Mouse (Mus musculus) embryonic facial prominence, embryonic 10.5 days (tissue): Measurements from ENCODE around the gene Tbc1d22a. TPM values are rescaled to one million over a fixed set of nuclear protein-coding genes. Genes with fewer than 3 reads are reported as not detected.
"Not testable (repeated sequence)": the region's sequence is repeated elsewhere in the genome, so short reads cannot be mapped to it uniquely, and the experiment has no call there.

Experiments
- DNase-seq: peaks from one replicate; pipeline ENCODE4 v3.0.0-alpha.2; 2017; ENCODE audit warnings: low spot score
- H3K27ac ChIP-seq: fragments of 300-500 bp; sonication (generic); replicated peaks from 2 replicates; pipeline ENCODE4 v1.5.1; 2016; ENCODE audit warnings: mild to moderate bottlenecking
- H3K27me3 ChIP-seq: fragments of 300-500 bp; sonication (generic); replicated peaks from 2 replicates; pipeline ENCODE4 v1.6.1; 2016; ENCODE audit warnings: low read depth, mild to moderate bottlenecking; ENCODE audit not compliant: poor library complexity, severe bottlenecking
- H3K36me3 ChIP-seq: fragments of 300-500 bp; sonication (generic); replicated peaks from 2 replicates; pipeline ENCODE4 v1.6.1; 2016; ENCODE audit warnings: mild to moderate bottlenecking, moderate library complexity
- H3K4me1 ChIP-seq: fragments of 300-500 bp; sonication (generic); 2 replicates; pipeline ENCODE4 v1.6.1; 2016
- H3K4me3 ChIP-seq: fragments of 300-500 bp; sonication (generic); 2 replicates; pipeline ENCODE4 v1.5.1; 2016; ENCODE audit warnings: mild to moderate bottlenecking, moderate library complexity
- H3K9me3 ChIP-seq: fragments of 300-500 bp; sonication (generic); 2 replicates; pipeline ENCODE4 v1.6.1; 2016; ENCODE audit warnings: mild to moderate bottlenecking
- WGBS: fragments of 180-500 bp; shearing (Covaris S2); methylation state at CpG from one replicate; pipeline ENCODE4 v1.1.7; 2016; 5-methylcytosine and 5-hydroxymethylcytosine counted together
- polyA plus RNA-seq: library from polyadenylated mRNA; unstranded; fragments of >200 nt; fragmentation: Nextera tagmentation; extraction: Ambion mirVana; gene quantifications from 2 replicates; pipeline ENCODE4 v1.2.1, GENCODE M21; 2016

Gene Tbc1d22a
- polyA plus RNA-seq, 1 experiment from 2014 or later = 11.2 TPM

GRCm38 (mm10) chr15:86184071-86184470 is 30.2 kb upstream of the Tbc1d22a start:
- no peaks in the 10 kb centered on the region for H3K36me3 ChIP-seq
- H3K4me1 ChIP-seq = peaks cover 55% of the 10 kb centered on the region
- H3K27ac ChIP-seq = no peak overlapping the region
- H3K9me3 ChIP-seq = no peaks in the 10 kb centered on the region
- H3K27me3 ChIP-seq = peaks cover 20% of the 10 kb centered on the region
- WGBS = 66% methylated on average over 5 of the region's 5 CpGs
- DNase-seq = no peak
- peak overlapping the region; percentile 73 for H3K4me3 ChIP-seq

DNA sequence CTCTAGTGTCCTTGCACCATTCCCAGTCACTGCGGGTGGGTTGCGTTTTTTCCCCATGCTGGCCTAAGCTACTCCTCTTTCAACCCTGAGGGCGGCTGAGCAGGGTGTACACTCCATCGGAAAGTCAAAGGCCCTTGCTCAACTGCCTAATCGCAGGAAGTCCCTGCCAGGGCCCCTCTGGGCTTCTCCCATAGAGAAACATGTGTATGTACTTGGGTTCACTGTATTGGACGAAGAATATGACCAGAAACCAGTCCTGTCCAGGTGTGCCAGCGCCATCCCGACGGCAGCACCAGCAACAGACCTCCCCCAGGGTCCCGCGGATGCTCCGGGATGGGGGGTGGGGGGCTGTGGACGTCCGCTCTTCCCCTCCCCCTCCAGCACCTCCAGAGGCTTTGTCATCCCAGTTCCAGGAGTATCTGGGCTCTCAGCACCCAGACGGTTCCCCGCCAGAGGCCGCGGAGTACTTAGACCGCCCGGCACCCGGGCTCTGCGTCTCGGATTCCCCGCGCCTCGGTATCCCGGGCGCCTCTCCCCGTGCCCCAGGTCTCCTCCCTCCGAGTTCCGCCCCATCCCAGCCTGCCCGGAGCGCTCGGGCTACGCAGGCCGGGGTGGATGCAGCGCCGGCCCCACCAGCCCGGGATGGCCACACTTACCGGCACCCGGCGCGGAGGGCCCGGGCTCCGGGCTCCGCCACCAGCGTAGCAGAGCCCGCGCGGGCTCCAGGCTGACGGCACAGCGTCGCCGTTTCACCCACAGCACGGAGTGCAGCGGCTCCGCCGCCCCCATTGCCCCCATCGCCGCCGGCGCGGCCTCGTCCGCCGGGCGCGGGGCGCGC is 29.2 kb upstream of the Tbc1d22a start:
- Histone ChIP-seq H3K4me1 (peaks cover 61% of the 10 kb centered on the region), H3K9me3 (no peaks in the 10 kb centered on the region), H3K27ac (peak overlapping the region; percentile 93), H3K27me3 (peaks cover 20% of the 10 kb centered on the region), H3K4me3 (peak overlapping the region; percentile 73), H3K36me3 (no peaks in the 10 kb centered on the region)
- WGBS = under 1% methylated on average over 69 of the region's 70 CpGs
- DNase-seq = peak; percentile 75

DNA sequence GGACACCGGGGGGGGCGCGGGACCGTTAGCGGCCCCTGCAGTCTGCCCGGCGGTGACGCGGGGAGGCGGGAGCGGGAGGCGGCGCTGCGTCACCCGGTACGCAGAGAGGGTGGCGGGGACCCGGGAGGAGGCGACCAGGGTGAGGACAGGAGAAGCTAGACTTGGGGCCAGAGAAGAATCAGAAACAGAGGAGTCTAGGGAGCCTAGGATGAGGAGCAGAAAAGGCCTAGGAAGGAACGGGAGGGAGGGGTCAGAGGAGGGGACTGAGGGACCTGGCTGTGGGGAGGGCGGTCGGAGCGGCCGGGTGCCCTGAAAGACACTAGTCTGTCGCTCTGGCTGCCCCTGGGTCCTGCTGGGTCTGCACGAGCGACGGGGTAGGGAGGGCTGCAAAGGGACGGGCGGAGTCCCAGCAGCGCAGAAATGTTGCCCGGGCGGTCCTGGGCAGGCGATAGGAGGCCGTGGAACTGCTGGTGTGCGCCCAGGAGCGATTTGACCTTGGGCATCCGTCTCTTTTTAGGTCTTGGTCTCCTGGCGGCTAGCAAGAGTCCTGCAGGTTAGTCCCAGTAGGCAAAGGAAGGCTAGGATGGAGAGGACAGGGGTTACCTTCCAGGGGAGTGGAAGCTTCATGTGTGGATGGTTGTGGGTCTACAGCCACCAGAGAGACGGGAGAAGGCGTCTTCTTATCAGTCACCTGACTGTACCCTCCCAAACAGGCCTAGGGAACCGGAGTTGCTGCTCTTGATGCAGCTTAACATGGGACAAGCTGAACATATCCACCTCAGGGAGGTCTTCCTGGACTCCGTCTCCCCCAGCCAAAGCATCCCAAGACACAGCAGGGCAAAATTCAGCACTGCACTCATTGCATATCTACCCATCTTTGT is 28.3 kb upstream of the Tbc1d22a start, which contains the start of gene Cerk:
Cerk (minus strand) TSS at position 453 of the 881 bp plus-strand sequence.
- no peaks in the 10 kb centered on the region for H3K9me3 ChIP-seq
- WGBS = 3% methylated on average over 43 of the region's 43 CpGs
- peak within 1 kb of the TSS; percentile 73 for H3K4me3 ChIP-seq
- H3K36me3 ChIP-seq = no peaks in the 10 kb centered on the region
- peak; percentile 71 for DNase-seq
- peaks cover 61% of the 10 kb centered on the region for H3K4me1 ChIP-seq
- peak within 1 kb of the TSS; percentile 93 for H3K27ac ChIP-seq
- peaks cover 20% of the 10 kb centered on the region for H3K27me3 ChIP-seq

GRCm38 (mm10) chr15:86186686-86187085 is 27.6 kb upstream of the Tbc1d22a start:
- no peak for DNase-seq
- peaks cover 60% of the 10 kb centered on the region for H3K4me1 ChIP-seq
- no peaks in the 10 kb centered on the region for H3K36me3 ChIP-seq
- H3K27ac ChIP-seq = no peak overlapping the region
- H3K4me3 ChIP-seq = no peak overlapping the region; the same call in 1 of the 2 replicates
- 38% methylated on average over 3 of the region's 3 CpGs for WGBS
- H3K9me3 ChIP-seq = no peaks in the 10 kb centered on the region
- peaks cover 20% of the 10 kb centered on the region for H3K27me3 ChIP-seq

DNA sequence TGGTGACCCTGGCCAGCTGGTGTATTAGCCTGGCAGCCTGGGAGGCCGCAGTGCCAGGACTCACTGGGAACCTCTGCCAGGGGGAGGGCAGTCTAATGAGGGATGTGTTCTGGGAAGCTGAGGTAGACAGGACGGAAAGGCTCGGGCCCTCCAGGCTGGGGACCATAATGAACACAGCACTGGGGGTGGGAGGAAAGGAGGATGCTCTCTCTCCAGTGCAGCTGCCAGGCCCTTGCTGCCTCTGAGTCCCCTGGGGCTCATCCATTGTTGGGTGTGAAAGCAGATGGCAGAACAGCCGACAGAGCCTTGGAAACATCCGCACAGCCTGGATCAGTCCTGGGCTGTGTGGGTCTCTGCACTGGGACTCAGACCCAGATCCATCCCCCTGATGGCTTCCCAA is 26.1 kb upstream of the Tbc1d22a start:
- no peak for DNase-seq
- no peaks in the 10 kb centered on the region for H3K9me3 ChIP-seq
- H3K4me1 ChIP-seq = peaks cover 47% of the 10 kb centered on the region
- no peak overlapping the region for H3K4me3 ChIP-seq
- 51% methylated on average over 5 of the region's 5 CpGs for WGBS
- peak overlapping the region; percentile 48; the same call in 1 of the 2 replicates for H3K27ac ChIP-seq
- H3K36me3 ChIP-seq = no peaks in the 10 kb centered on the region
- peaks cover 20% of the 10 kb centered on the region for H3K27me3 ChIP-seq

DNA sequence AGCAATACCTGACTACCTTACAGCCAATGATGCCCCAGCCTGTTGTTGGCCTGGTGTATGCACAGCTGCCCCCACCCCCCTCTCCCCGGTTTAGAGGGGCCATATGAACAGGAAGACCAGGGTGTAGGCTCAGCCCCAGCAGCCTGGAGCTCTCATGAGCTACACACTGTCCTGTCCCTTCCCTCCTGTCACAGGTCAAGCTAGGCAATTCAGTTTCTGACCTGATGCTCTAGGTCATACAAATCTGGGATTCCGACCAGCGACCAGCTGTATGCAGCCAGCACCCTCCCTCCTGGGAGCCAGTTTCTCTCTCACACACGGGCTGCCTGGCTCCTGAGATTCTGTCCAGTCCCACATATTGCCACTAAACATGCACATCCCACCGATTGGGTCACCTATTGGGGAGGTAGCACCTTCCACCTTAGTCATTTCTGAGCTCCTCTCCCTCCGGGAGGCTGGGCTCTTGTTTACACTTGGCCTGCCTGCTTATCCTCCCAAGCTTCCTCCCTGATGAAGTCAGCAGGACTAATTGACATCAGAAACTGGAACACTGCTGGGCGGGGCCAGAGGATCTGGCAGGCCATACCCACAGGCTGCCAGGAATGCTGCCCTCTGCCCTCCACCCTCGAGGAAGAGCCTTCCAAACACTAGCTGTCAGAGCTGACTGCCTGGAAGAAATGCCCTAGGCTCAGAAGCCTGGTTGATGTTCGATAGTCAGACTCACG is 25.4 kb upstream of the Tbc1d22a start:
- no peak for DNase-seq
- Histone ChIP-seq H3K9me3 (no peaks in the 10 kb centered on the region), H3K36me3 (no peaks in the 10 kb centered on the region), H3K27ac (peak overlapping the region; percentile 48; the same call in 1 of the 2 replicates), H3K4me3 (no peak overlapping the region), H3K4me1 (peaks cover 47% of the 10 kb centered on the region), H3K27me3 (peaks cover 16% of the 10 kb centered on the region)
- 34% methylated on average over 10 of the region's 10 CpGs for WGBS

- DNase-seq = no peak
- Histone ChIP-seq H3K4me3 (no peak overlapping the region), H3K4me1 (peaks cover 33% of the 10 kb centered on the region), H3K27me3 (peaks cover 10% of the 10 kb centered on the region), H3K27ac (no peak overlapping the region), H3K36me3 (no peaks in the 10 kb centered on the region), H3K9me3 (peaks cover 2% of the 10 kb centered on the region; the same call in 1 of the 2 replicates)
- WGBS = 80% methylated on average over 3 of the region's 3 CpGs
These were observed 23.9 kb upstream of the Tbc1d22a start for GRCm38 (mm10) chr15:86190387-86190786.

DNA sequence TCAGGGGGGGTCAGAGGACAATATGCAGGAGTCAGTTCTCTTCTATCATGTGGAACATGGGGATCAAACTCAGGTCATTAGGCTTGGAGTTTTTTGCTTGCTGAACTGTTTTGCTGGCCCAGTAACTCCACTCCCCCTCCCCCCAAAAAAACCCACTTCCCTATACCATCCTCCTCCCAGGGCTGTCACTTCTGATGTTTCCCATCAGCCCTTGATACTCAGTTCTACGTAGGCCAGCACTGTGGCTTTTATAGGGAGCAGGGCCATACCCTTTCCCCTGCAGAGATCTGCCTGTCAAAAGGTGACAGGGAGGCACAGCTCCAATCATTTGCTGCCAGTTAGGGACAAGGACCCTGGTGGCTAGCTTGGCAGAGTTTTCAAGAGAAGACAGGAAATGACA is 22.8 kb upstream of the Tbc1d22a start:
- 54% methylated on average over 1 of the region's 1 CpGs for WGBS
- Histone ChIP-seq H3K27me3 (peaks cover 5% of the 10 kb centered on the region), H3K27ac (no peak overlapping the region), H3K4me3 (no peak overlapping the region), H3K4me1 (peaks cover 21% of the 10 kb centered on the region), H3K36me3 (no peaks in the 10 kb centered on the region), H3K9me3 (peaks cover 2% of the 10 kb centered on the region; the same call in 1 of the 2 replicates)
- DNase-seq = no peak

DNA sequence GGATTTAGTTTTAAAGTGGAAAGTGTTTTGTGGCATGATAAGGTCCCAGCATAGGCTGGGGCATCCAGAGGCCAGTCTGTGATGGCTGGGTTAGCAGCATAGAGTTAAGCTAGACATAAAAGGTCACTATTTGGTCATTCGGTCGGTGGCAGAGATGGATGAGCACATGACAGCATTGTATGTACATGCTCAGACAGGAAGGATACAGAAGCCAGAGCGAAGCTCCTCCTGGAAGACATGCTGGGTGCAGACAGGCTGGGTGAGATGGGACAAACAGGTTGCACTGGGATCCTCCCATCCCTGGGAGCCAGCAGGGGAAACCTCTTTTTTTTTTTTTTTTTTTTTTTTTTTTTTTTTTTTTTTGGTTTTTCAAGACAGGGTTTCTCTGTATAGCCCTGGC is 22.3 kb upstream of the Tbc1d22a start:
- DNase-seq = no peak
- Histone ChIP-seq H3K9me3 (peaks cover 2% of the 10 kb centered on the region; the same call in 1 of the 2 replicates), H3K4me1 (peaks cover 17% of the 10 kb centered on the region), H3K27ac (no peak overlapping the region), H3K36me3 (no peaks in the 10 kb centered on the region), H3K27me3 (peaks cover under 1% of the 10 kb centered on the region; the same call in 1 of the 2 replicates), H3K4me3 (no peak overlapping the region)
- 84% methylated on average over 3 of the region's 3 CpGs for WGBS

GRCm38 (mm10) chr15:86194676-86195453 is 19.4 kb upstream of the Tbc1d22a start:
- peak; percentile 30 for DNase-seq
- WGBS = 75% methylated on average over 55 of the region's 55 CpGs

GRCm38 (mm10) chr15:86199052-86199451 is 15.2 kb upstream of the Tbc1d22a start:
- Histone ChIP-seq H3K27ac (no peak overlapping the region), H3K4me3 (no peak overlapping the region), H3K36me3 (no peaks in the 10 kb centered on the region), H3K9me3 (peaks cover 2% of the 10 kb centered on the region; the same call in 1 of the 2 replicates), H3K27me3 (no peaks in the 10 kb centered on the region), H3K4me1 (peaks cover 17% of the 10 kb centered on the region)
- WGBS = 83% methylated on average over 5 of the region's 5 CpGs
- no peak for DNase-seq

More at GRCm38 (mm10) chr15:86194676-86195453, 19.4 kb upstream of the Tbc1d22a start:
- not testable (repeated sequence) for H3K27ac ChIP-seq, H3K4me3 ChIP-seq, H3K9me3 ChIP-seq, H3K36me3 ChIP-seq, H3K27me3 ChIP-seq, H3K4me1 ChIP-seq
